ENCODE assay signal across 12 mouse cellular contexts in the genomic region with DNA sequence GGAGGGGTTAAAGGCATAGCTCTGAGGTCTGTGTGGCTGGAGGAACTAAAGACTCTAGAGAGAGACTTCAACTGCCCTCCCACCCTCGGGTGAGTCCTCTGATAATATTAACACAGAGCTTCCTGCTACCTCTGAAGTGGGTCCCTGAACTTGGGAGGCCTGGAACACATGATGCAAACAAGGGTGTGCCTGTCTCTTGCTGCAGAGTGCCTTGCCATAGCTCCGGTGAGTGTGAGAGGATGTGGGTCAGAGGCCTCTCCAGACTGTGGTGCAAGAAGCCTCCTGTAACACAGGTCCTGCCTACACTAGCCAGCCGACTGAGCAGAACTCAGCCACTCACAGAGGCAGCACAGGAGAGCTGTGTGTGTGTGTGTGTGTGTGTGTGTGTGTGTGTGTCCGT. TPM values are rescaled to one million over a fixed set of nuclear protein-coding genes. Genes with fewer than 3 reads are reported as not detected.
A peak's percentile ranks its signal among the peaks of the same experiment; 100 is the strongest.
DNase-seq lines count a peak whose midpoint lies in the region; ATAC-seq and TF ChIP-seq lines count a peak whose summit lies in the region.
"Had no signal": no experiment of that assay in that cellular context is flagged by ENCODE, and none has a peak within 500 bp of the region (broad histone marks: within the 10 kb centered on the region; RNA-seq: fewer than 3 reads in every experiment).

No protein-coding gene starts in this region.

- no peak overlapping the region for H3K4me3 ChIP-seq in lung, embryonic 16.5 days (ENCODE audit: low read length)
- H3K4me3 ChIP-seq in stomach, postnatal 0 days (ENCODE audit: low read depth, low read length): no peak overlapping the region
- no peak overlapping the region for H3K4me3 ChIP-seq in midbrain, embryonic 16.5 days (ENCODE audit: low read depth, low read length)
- no peak overlapping the region for H3K4me3 ChIP-seq in forebrain, embryonic 11.5 days (ENCODE audit: low read depth, low read length)
- H3K4me3 ChIP-seq: hindbrain, embryonic 12.5 days had no signal

- H3K4me1 ChIP-seq in lung, embryonic 16.5 days (replicated peaks; ENCODE audit: control insufficient read depth, insufficient read depth, low read length): 0 out of 2 replicates have a peak, but pooled peaks cover 5% of the 10 kb centered on the region
- H3K4me1 ChIP-seq in stomach, postnatal 0 days (replicated peaks; ENCODE audit: control insufficient read depth, insufficient read depth): no peaks in the 10 kb centered on the region
- no peaks in the 10 kb centered on the region for H3K4me1 ChIP-seq in midbrain, embryonic 16.5 days (ENCODE audit: control insufficient read depth, insufficient read depth, low read length)
- H3K4me1 ChIP-seq in forebrain, embryonic 11.5 days (replicated peaks; ENCODE audit: control insufficient read depth, insufficient read depth, low read length): no peaks in the 10 kb centered on the region
- H3K4me1 ChIP-seq: hindbrain, embryonic 12.5 days had no signal

- peak; percentile 92 for ATAC-seq in lung, embryonic 16.5 days (ENCODE audit: low read depth)
- ATAC-seq in stomach, postnatal 0 days (ENCODE audit: low FRiP score, low TSS enrichment): peak; percentile 95
- ATAC-seq in midbrain, embryonic 16.5 days: no peak
- no peak for ATAC-seq in forebrain, embryonic 11.5 days (replicated peaks; ENCODE audit: low FRiP score)
- ATAC-seq: Patski had no signal

- DNase-seq in thymus, postnatal 14 days: peak; percentile 13
- no peak for DNase-seq in thymus, adult 18-20 months
- DNase-seq in fat pad, adult 2 months (ENCODE audit: extremely low read depth, low read depth, low spot score): peak; percentile 58
- peak; percentile 78 for DNase-seq in stomach, postnatal 0 days (ENCODE audit: low spot score)
- DNase-seq in forebrain, embryonic 11.5 days (ENCODE audit: low spot score): no peak
- DNase-seq in right cerebral cortex, adult 18-20 months: no peak
- DNase-seq: cerebellum, adult 18-20 months had no signal

- TF ChIP-seq EP300 in stomach, postnatal 0 days (optimal IDR thresholded peaks at IDR 0.05): no peak

- H3K36me3 ChIP-seq in lung, embryonic 16.5 days (ENCODE audit: control insufficient read depth, insufficient read depth, low read length): no peaks in the 10 kb centered on the region
- H3K36me3 ChIP-seq in stomach, postnatal 0 days (ENCODE audit: control insufficient read depth, insufficient read depth, low read length): no peaks in the 10 kb centered on the region
- H3K36me3 ChIP-seq in midbrain, embryonic 16.5 days (ENCODE audit: control insufficient read depth, insufficient read depth, low read length): no peaks in the 10 kb centered on the region
- no peaks in the 10 kb centered on the region for H3K36me3 ChIP-seq in forebrain, embryonic 11.5 days (ENCODE audit: control insufficient read depth, insufficient read depth, low read length)
- H3K36me3 ChIP-seq: hindbrain, embryonic 12.5 days had no signal

- no peak overlapping the region for H3K4me2 ChIP-seq in lung, embryonic 16.5 days (ENCODE audit: low read depth, low read length)
- H3K4me2 ChIP-seq in stomach, postnatal 0 days (replicated peaks; ENCODE audit: low read depth): no peak overlapping the region
- no peak overlapping the region for H3K4me2 ChIP-seq in midbrain, embryonic 16.5 days (ENCODE audit: low read length)
- no peak overlapping the region for H3K4me2 ChIP-seq in forebrain, embryonic 11.5 days (ENCODE audit: low read depth, low read length, severe bottlenecking)
- H3K4me2 ChIP-seq: hindbrain, embryonic 12.5 days had no signal

- H3K9ac ChIP-seq in lung, embryonic 16.5 days (ENCODE audit: low read length): no peak overlapping the region
- no peak overlapping the region for H3K9ac ChIP-seq in stomach, postnatal 0 days (ENCODE audit: low read length)
- no peak overlapping the region for H3K9ac ChIP-seq in midbrain, embryonic 16.5 days (ENCODE audit: low read depth, low read length)
- no peak overlapping the region for H3K9ac ChIP-seq in forebrain, embryonic 11.5 days (ENCODE audit: low read length)
- H3K9ac ChIP-seq: hindbrain, embryonic 12.5 days had no signal

- WGBS in lung, embryonic 16.5 days: 6% methylated on average over 4 of the region's 4 CpGs
- WGBS in stomach, postnatal 0 days: 29% methylated on average over 4 of the region's 4 CpGs
- 61% methylated on average over 4 of the region's 4 CpGs for WGBS in midbrain, embryonic 16.5 days
- WGBS in forebrain, embryonic 11.5 days: 64% methylated on average over 4 of the region's 4 CpGs

- H3K9me3 ChIP-seq in lung, embryonic 16.5 days (ENCODE audit: control insufficient read depth, low read length): no peaks in the 10 kb centered on the region
- H3K9me3 ChIP-seq in stomach, postnatal 0 days (ENCODE audit: control insufficient read depth, low read length): no peaks in the 10 kb centered on the region
- no peaks in the 10 kb centered on the region for H3K9me3 ChIP-seq in midbrain, embryonic 16.5 days (replicated peaks; ENCODE audit: control insufficient read depth, low read length, poor library complexity, severe bottlenecking)
- no peaks in the 10 kb centered on the region for H3K9me3 ChIP-seq in forebrain, embryonic 11.5 days (ENCODE audit: control insufficient read depth, low read length)
- H3K9me3 ChIP-seq: hindbrain, embryonic 12.5 days had no signal

- TF ChIP-seq CTCF in stomach, postnatal 0 days (IDR thresholded peaks at IDR 0.05; ENCODE audit: low read depth): 0 out of 2 replicates have a peak, but pooled peaks have one; percentile 5

- H3K27ac ChIP-seq in lung, embryonic 16.5 days (ENCODE audit: low read length): no peak overlapping the region
- peak overlapping the region; percentile 56 for H3K27ac ChIP-seq in stomach, postnatal 0 days (replicated peaks)
- H3K27ac ChIP-seq in midbrain, embryonic 16.5 days (ENCODE audit: low read length): no peak overlapping the region
- no peak overlapping the region for H3K27ac ChIP-seq in forebrain, embryonic 11.5 days (ENCODE audit: low read depth, low read length)
- H3K27ac ChIP-seq: hindbrain, embryonic 12.5 days; macrophage had no signal

- H3K27me3 ChIP-seq in lung, embryonic 16.5 days (ENCODE audit: control insufficient read depth, insufficient read depth, low read depth, low read length): no peaks in the 10 kb centered on the region
- H3K27me3 ChIP-seq in stomach, postnatal 0 days (ENCODE audit: control insufficient read depth, insufficient read depth, low read length): no peaks in the 10 kb centered on the region
- H3K27me3 ChIP-seq in midbrain, embryonic 16.5 days (ENCODE audit: control insufficient read depth, insufficient read depth, low read depth, low read length): no peaks in the 10 kb centered on the region
- no peaks in the 10 kb centered on the region for H3K27me3 ChIP-seq in forebrain, embryonic 11.5 days (ENCODE audit: control insufficient read depth, insufficient read depth, low read length)
- H3K27me3 ChIP-seq: hindbrain, embryonic 12.5 days; Patski had no signal

RNA-seq across cellular contexts. Expression of a gene that starts 45.2 kb away (rescaled TPM):
- 0.05 TPM in 1 of 2 replicates, not detected in the other for polyA plus RNA-seq in lung, embryonic 16.5 days (2015; fragmentation: Nextera tagmentation; extraction: Ambion mirVana)
- polyA plus RNA-seq in stomach, postnatal 0 days (2015; fragmentation: Nextera tagmentation; extraction: Ambion mirVana): 0.08 and 0.10 TPM in 2 replicates
- polyA plus RNA-seq in midbrain, embryonic 16.5 days (2015; fragmentation: Nextera tagmentation; extraction: Ambion mirVana): 5.8 and 6.1 TPM in 2 replicates
- 2.5 and 2.6 TPM in 2 replicates for polyA plus RNA-seq in forebrain, embryonic 11.5 days (2014; fragmentation: Nextera tagmentation; extraction: Ambion mirVana)
- polyA plus RNA-seq: macrophage, Patski had no signal

RNA-seq across cellular contexts. Expression of a gene that starts 45.7 kb away (rescaled TPM):
- 11.5 and 12.1 TPM in 2 replicates for polyA plus RNA-seq in lung, embryonic 16.5 days (2015; fragmentation: Nextera tagmentation; extraction: Ambion mirVana)
- polyA plus RNA-seq in stomach, postnatal 0 days (2015; fragmentation: Nextera tagmentation; extraction: Ambion mirVana): 10.7 and 13.1 TPM in 2 replicates
- 22.7 and 25.3 TPM in 2 replicates for polyA plus RNA-seq in midbrain, embryonic 16.5 days (2015; fragmentation: Nextera tagmentation; extraction: Ambion mirVana)
- polyA plus RNA-seq in forebrain, embryonic 11.5 days (2014; fragmentation: Nextera tagmentation; extraction: Ambion mirVana): 18.3 and 20.4 TPM in 2 replicates

Comparison
In these comparisons a context has a peak if more than half of its experiments do, and no peak if none do; other contexts are left out.
1. DNase-seq: peak in thymus, postnatal 14 days (single experiment), fat pad, adult 2 months (single experiment) and stomach, postnatal 0 days (single experiment); none in thymus, adult 18-20 months (0 of 2), forebrain, embryonic 11.5 days (single experiment) and right cerebral cortex, adult 18-20 months (single experiment).
2. ATAC-seq: peak in lung, embryonic 16.5 days (single experiment) and stomach, postnatal 0 days (single experiment); none in midbrain, embryonic 16.5 days (single experiment) and forebrain, embryonic 11.5 days (single experiment).